Mouse (Mus musculus): ENCODE measurements around the gene Wdfy3. TPM values are rescaled to one million over a fixed set of nuclear protein-coding genes. Genes with fewer than 3 reads are reported as not detected.

Gene Wdfy3
- polyA plus RNA-seq, 1 experiment from 2014 or later, result 15.7 TPM

- no peak for ATAC-seq (ENCODE audit: insufficient number of reproducible peaks, low FRiP score)
- H3K27ac ChIP-seq (ENCODE audit: poor library complexity, severe bottlenecking), result no peak overlapping the region
- H3K4me1 ChIP-seq (replicated peaks), result peaks cover 10% of the 10 kb centered on the region
- H3K36me3 ChIP-seq, result no peaks in the 10 kb centered on the region
- no peak overlapping the region for H3K9ac ChIP-seq
- no peak overlapping the region for H3K4me3 ChIP-seq
- no peaks in the 10 kb centered on the region for H3K9me3 ChIP-seq (replicated peaks)
- WGBS, result 79% methylated on average over 6 of the region's 6 CpGs
- no peak overlapping the region for H3K4me2 ChIP-seq
- no peaks in the 10 kb centered on the region for H3K27me3 ChIP-seq (replicated peaks)
Observed at GRCm38 (mm10) chr5:101811296-101812169, 258.2 kb downstream of the Wdfy3 start.

DNA sequence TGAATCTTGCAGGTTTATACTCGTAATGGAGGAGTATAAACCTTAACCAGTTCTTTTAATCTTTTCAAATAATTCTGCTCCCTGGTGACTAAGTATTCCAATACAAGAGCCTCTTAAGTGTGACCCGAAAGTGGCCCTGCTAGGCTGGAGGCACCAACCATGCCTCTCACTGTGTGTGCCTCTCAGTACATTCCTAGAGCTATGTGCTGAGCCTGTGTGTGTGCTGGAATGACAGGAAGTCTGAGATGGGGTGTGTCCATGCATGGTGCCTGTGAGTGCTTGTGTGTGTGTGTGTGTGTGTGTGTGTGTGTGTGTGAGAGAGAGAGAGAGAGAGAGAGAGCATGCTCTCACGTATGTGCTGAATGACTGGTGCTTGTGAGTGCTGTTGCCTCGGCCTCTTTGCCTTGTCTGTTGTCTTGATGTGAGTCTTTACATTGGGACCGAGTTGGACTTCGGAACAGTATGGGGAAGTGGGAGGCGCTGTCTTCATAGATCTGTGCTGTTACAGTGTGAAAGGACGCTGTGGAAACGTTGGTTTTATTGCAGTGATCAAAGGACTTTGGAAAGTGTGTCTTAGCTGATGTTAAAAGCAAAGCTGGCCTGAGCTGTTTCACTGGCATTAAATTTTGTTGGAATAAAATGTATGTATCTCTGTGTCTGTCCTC, 267.2 kb downstream of the Wdfy3 start:
- H3K4me3 ChIP-seq, result no peak overlapping the region
- H3K27ac ChIP-seq (ENCODE audit: poor library complexity, severe bottlenecking), result no peak overlapping the region
- H3K27me3 ChIP-seq (replicated peaks), result no peaks in the 10 kb centered on the region
- H3K4me1 ChIP-seq (replicated peaks), result peaks cover 8% of the 10 kb centered on the region; the same call in 1 of the 2 replicates
- ATAC-seq (ENCODE audit: insufficient number of reproducible peaks, low FRiP score), result no peak
- H3K4me2 ChIP-seq, result no peak overlapping the region
- no peaks in the 10 kb centered on the region for H3K36me3 ChIP-seq
- WGBS, result 72% methylated on average over 9 of the region's 9 CpGs
- H3K9ac ChIP-seq, result no peak overlapping the region
- peaks cover 4% of the 10 kb centered on the region for H3K9me3 ChIP-seq (replicated peaks)

DNA sequence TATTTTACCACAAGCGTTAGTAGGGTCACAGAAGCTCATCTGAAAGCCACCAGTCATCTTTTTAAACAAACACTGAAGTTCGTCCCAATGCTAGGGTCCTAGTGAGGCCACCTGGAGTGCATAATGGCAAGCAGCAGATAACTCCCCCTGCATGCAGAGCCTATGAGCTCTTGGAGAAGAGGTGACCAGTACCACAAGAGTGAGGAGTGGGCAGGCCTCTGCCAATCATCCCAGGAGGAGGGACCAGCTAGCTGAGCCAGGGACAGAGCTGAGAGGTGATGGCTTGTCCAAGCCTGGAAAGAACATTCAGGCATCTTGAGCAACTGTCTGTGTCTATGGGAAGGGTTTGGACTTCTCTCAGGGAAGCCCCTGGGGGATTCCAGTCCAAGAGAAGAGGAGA, 267.8 kb downstream of the Wdfy3 start:
- no peak overlapping the region for H3K4me2 ChIP-seq
- H3K4me1 ChIP-seq (replicated peaks), result peaks cover 8% of the 10 kb centered on the region; the same call in 1 of the 2 replicates
- no peak for ATAC-seq (ENCODE audit: insufficient number of reproducible peaks, low FRiP score)
- H3K27ac ChIP-seq (ENCODE audit: poor library complexity, severe bottlenecking), result no peak overlapping the region
- no peaks in the 10 kb centered on the region for H3K27me3 ChIP-seq (replicated peaks)
- no peak overlapping the region for H3K4me3 ChIP-seq
- peaks cover 4% of the 10 kb centered on the region for H3K9me3 ChIP-seq (replicated peaks)
- no peak overlapping the region for H3K9ac ChIP-seq
- WGBS, result 59% methylated on average over 2 of the region's 2 CpGs
- no peaks in the 10 kb centered on the region for H3K36me3 ChIP-seq

DNA sequence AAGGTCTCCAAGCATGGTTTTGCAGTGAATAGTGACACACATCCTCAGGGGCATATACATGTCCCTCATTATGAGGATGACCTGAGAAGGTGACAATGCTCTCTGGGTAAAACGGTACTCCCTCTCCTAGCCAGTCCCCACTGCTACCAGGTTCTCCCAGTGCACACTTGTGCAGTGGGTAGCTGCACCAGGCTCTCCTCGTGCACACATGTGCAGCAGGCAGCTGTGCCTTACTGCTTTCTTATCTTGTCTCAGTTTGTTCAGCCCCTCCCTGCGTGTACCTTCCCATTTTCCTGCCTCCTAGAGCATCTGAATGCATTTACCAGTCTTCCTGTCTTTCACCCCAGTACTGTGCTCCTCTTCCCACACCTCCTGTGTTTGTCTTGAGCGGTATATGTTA, 277.1 kb downstream of the Wdfy3 start:
- Histone ChIP-seq H3K4me3 (no peak overlapping the region), H3K36me3 (no peaks in the 10 kb centered on the region), H3K27ac (ENCODE audit: poor library complexity, severe bottlenecking) (no peak overlapping the region), H3K9ac (no peak overlapping the region), H3K9me3 (replicated peaks) (no peaks in the 10 kb centered on the region), H3K4me2 (no peak overlapping the region), H3K27me3 (replicated peaks) (no peaks in the 10 kb centered on the region), H3K4me1 (replicated peaks) (peaks cover 6% of the 10 kb centered on the region)
- WGBS, result 32% methylated on average over 4 of the region's 4 CpGs
- ATAC-seq (ENCODE audit: insufficient number of reproducible peaks, low FRiP score), result no peak

GRCm38 (mm10) chr5:101790560-101790959, 279.2 kb downstream of the Wdfy3 start:
- ATAC-seq (ENCODE audit: insufficient number of reproducible peaks, low FRiP score), result no peak
- 52% methylated on average over 5 of the region's 5 CpGs for whole genome bisulfite sequencing
- H3K4me3 ChIP-seq, result no peak overlapping the region

DNA sequence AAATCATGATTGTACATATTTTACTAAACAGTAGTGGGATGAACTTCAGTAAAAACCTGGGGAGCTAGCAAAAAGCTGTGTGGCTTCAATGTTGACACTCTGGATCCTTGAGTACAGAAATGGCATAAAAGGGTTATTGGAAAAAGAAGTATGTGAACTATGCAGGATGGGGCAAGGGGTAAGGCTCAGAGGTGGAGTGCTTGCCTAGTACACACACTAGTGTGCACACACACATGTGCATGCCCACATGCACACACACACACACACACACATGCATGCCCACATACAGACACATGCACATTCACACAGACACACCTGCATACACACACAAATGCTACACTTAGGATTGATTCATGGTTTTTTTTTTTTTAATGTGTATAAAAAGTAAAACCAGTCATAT, 280.0 kb downstream of the Wdfy3 start:
- H3K9me3 ChIP-seq (replicated peaks), result no peaks in the 10 kb centered on the region
- ATAC-seq (ENCODE audit: insufficient number of reproducible peaks, low FRiP score), result no peak
- H3K9ac ChIP-seq, result no peak overlapping the region
- H3K4me1 ChIP-seq (replicated peaks), result peaks cover 6% of the 10 kb centered on the region
- no peak overlapping the region for H3K4me3 ChIP-seq
- no peak overlapping the region for H3K27ac ChIP-seq (ENCODE audit: poor library complexity, severe bottlenecking)
- no peaks in the 10 kb centered on the region for H3K36me3 ChIP-seq
- no peaks in the 10 kb centered on the region for H3K27me3 ChIP-seq (replicated peaks)
- H3K4me2 ChIP-seq, result no peak overlapping the region

More at GRCm38 (mm10) chr5:101790560-101790959, 279.2 kb downstream of the Wdfy3 start:
- Histone ChIP-seq H3K27me3 (replicated peaks) (no peaks in the 10 kb centered on the region), H3K27ac (ENCODE audit: poor library complexity, severe bottlenecking) (no peak overlapping the region), H3K9ac (no peak overlapping the region), H3K4me1 (replicated peaks) (peaks cover 6% of the 10 kb centered on the region), H3K4me2 (no peak overlapping the region), H3K36me3 (no peaks in the 10 kb centered on the region), H3K9me3 (replicated peaks) (no peaks in the 10 kb centered on the region)

DNA sequence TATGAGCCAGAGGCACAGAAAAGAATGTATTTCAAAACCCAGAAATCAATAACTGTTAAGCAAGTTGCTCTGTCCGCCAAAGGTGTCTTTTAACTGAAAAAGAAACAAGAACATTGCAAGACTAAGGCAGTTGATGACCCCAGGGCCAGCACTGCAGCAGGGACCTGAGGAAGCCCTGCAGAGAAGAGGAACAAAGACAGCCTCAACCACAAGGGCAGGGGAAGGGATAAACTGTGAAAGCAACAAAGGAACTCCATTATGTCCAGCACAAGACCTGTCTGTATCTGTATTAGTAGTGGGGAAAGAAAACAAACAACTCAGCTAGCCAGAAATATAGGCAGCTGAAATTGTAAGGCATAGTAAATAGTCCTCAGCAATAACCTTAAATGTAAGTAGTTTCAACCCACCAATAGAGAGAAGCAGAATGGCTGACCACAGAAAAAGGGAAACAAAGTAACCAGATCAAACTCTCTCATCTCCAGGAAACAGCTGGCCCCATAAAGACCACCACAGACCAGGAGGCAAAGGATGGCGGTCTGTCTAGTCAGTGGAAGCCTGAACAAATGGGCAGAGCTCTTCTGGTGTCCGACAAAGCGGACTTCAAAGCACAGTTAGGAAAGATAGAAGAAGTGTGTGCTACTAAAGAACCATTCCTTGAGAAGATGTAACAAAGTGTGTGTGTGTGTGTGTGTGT, 283.7 kb downstream of the Wdfy3 start:
- ATAC-seq (ENCODE audit: insufficient number of reproducible peaks, low FRiP score), result no peak
- no peaks in the 10 kb centered on the region; the same call in 1 of the 2 replicates for H3K4me1 ChIP-seq (replicated peaks)

GRCm38 (mm10) chr5:101784787-101785186, 284.9 kb downstream of the Wdfy3 start:
- Histone ChIP-seq H3K4me2 (no peak overlapping the region), H3K27me3 (replicated peaks) (no peaks in the 10 kb centered on the region), H3K9me3 (replicated peaks) (no peaks in the 10 kb centered on the region), H3K36me3 (no peaks in the 10 kb centered on the region), H3K9ac (no peak overlapping the region), H3K4me1 (replicated peaks) (no peaks in the 10 kb centered on the region; the same call in 1 of the 2 replicates), H3K4me3 (no peak overlapping the region), H3K27ac (ENCODE audit: poor library complexity, severe bottlenecking) (no peak overlapping the region)
- ATAC-seq (ENCODE audit: insufficient number of reproducible peaks, low FRiP score), result no peak
- 85% methylated on average over 2 of the region's 2 CpGs for WGBS

More for the DNA sequence above, 283.7 kb downstream of the Wdfy3 start:
- 65% methylated on average over 4 of the region's 4 CpGs for WGBS
- Histone ChIP-seq H3K27me3 (replicated peaks) (no peaks in the 10 kb centered on the region), H3K4me3 (no peak overlapping the region), H3K9me3 (replicated peaks) (no peaks in the 10 kb centered on the region), H3K27ac (ENCODE audit: poor library complexity, severe bottlenecking) (no peak overlapping the region), H3K36me3 (no peaks in the 10 kb centered on the region), H3K4me2 (no peak overlapping the region), H3K9ac (no peak overlapping the region)

- Histone ChIP-seq H3K4me1 (replicated peaks) (no peaks in the 10 kb centered on the region; the same call in 1 of the 2 replicates), H3K27me3 (replicated peaks) (no peaks in the 10 kb centered on the region), H3K4me3 (no peak overlapping the region), H3K9me3 (replicated peaks) (no peaks in the 10 kb centered on the region), H3K4me2 (no peak overlapping the region), H3K27ac (ENCODE audit: poor library complexity, severe bottlenecking) (no peak overlapping the region), H3K36me3 (no peaks in the 10 kb centered on the region), H3K9ac (no peak overlapping the region)
- WGBS, result 55% methylated on average over 3 of the region's 3 CpGs
- ATAC-seq (ENCODE audit: insufficient number of reproducible peaks, low FRiP score), result no peak
Observed at GRCm38 (mm10) chr5:101784328-101784727, 285.4 kb downstream of the Wdfy3 start.
